Mouse (Mus musculus): Measurements from ENCODE around the gene N4bp1. TPM values are rescaled to one million over a fixed set of nuclear protein-coding genes. Genes with fewer than 3 reads are reported as not detected.

The N4bp1 gene
- polyA plus RNA-seq, 1 experiment from 2014 or later, result 10.9 TPM

DNA sequence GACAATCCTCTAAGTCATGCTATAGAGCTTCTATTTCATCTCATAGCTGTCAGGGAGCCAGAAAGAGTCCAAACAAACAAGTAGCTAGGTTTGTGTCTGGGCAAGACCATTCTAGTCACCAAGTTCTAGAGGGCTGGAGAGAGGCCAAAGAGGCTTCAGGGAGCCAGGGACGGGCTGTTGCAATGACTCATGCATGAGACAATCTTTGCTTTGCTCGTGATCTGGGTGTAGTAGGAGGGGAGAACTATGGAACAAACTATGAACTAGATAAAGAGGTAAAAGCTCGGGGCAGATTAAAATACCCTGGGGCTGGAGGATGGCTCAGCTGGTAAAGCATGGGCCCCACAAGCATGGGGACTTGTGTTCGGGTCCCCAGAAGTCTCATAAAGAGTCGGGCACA lies 116.6 kb downstream of the N4bp1 start:
- Histone ChIP-seq H3K9me3 (no peaks in the 10 kb centered on the region), H3K9ac (replicated peaks) (no peak overlapping the region), H3K27ac (replicated peaks) (no peak overlapping the region), H3K4me3 (no peak overlapping the region), H3K27me3 (no peaks in the 10 kb centered on the region), H3K36me3 (no peaks in the 10 kb centered on the region), H3K4me1 (no peaks in the 10 kb centered on the region), H3K4me2 (replicated peaks) (no peak overlapping the region)
- 76% methylated on average over 5 of the region's 5 CpGs for WGBS
- ATAC-seq (replicated peaks), result no peak

DNA sequence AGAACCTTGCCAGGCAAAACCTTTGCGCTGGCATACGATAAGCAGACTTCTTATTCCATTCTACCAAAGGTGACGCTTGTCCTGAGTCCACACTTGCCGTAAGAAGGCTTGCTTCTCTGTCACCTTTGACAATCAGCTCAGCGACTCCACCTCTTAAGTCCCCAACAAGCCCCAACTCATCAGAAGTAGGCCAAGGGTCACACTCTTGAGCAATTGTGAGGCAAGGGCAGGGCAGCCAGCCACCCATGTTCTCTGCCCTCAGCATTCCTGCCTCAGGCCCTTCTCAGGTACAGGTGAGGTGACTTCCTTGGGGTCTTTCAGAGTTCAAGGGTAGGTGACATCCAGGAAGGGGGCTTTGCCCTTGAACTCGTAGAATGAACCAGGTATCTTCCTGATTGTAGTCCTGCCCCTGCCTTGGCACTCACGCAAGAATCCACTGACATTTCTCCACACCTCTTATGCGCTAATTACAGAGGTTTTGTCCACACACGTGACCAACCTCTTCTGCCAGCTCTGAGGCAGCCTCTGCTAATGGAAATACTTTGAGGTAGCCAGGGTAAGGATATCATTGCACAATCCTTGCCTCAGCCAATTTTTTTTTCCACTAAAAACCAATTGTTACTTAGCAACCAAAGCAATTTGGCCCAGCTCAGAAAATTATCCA lies 118.4 kb downstream of the N4bp1 start:
- H3K27ac ChIP-seq (replicated peaks), result no peak overlapping the region
- 81% methylated on average over 9 of the region's 9 CpGs for WGBS
- no peak overlapping the region for H3K4me2 ChIP-seq (replicated peaks)
- no peak overlapping the region for H3K4me3 ChIP-seq
- H3K4me1 ChIP-seq, result no peaks in the 10 kb centered on the region
- H3K36me3 ChIP-seq, result no peaks in the 10 kb centered on the region
- ATAC-seq (replicated peaks), result no peak
- H3K9me3 ChIP-seq, result no peaks in the 10 kb centered on the region
- H3K27me3 ChIP-seq, result no peaks in the 10 kb centered on the region
- H3K9ac ChIP-seq (replicated peaks), result no peak overlapping the region

DNA sequence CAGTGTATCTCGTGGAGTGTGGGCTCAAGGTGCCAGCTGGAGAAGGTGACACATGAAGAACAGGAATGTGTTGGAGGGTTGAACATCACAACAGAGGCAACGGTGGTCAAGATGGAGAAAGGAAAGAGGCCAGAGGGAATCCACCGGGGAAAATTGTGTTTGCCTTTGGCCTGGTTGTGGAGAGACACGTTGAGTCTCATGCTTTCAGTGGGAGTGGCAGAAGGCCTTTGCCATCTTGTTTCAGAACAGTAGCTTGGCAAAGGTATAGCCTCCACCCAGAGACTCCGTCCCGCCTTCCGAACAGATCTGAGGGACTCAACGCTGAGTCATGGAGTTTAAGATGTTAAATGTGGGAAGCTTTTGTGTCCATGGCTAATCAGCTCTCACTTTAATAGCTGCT lies 119.4 kb downstream of the N4bp1 start:
- WGBS, result 91% methylated on average over 8 of the region's 8 CpGs

DNA sequence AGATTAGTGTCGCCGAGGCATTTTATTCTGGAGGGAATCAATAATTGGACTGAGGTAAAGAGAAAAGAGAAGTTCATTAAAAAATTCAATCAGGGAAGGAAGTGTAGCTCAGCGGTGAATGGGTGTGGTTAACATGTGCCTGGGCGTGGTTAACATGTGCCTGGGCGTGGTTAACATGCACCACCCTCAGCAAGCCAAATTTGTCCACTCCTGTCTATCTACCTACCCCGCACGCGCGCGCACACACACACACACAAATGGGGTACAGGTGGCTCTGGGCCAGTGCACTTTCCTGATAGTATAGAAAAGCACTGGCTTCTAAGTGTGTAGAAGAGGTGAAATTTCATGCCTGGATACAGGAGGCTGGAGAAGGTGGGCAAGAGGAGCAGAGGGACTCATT lies 119.9 kb downstream of the N4bp1 start:
- no peaks in the 10 kb centered on the region for H3K4me1 ChIP-seq
- no peak overlapping the region for H3K4me3 ChIP-seq
- ATAC-seq (replicated peaks), result no peak
- no peaks in the 10 kb centered on the region for H3K9me3 ChIP-seq
- H3K27me3 ChIP-seq, result no peaks in the 10 kb centered on the region
- WGBS, result 92% methylated on average over 10 of the region's 10 CpGs
- H3K9ac ChIP-seq (replicated peaks), result no peak overlapping the region
- no peaks in the 10 kb centered on the region for H3K36me3 ChIP-seq
- H3K4me2 ChIP-seq (replicated peaks), result no peak overlapping the region
- H3K27ac ChIP-seq (replicated peaks), result no peak overlapping the region

More for the DNA sequence above, 119.4 kb downstream of the N4bp1 start:
- ATAC-seq (replicated peaks), result no peak
- no peaks in the 10 kb centered on the region for H3K4me1 ChIP-seq
- no peak overlapping the region for H3K27ac ChIP-seq (replicated peaks)
- H3K9me3 ChIP-seq, result no peaks in the 10 kb centered on the region
- H3K4me2 ChIP-seq (replicated peaks), result no peak overlapping the region
- H3K36me3 ChIP-seq, result no peaks in the 10 kb centered on the region
- no peaks in the 10 kb centered on the region for H3K27me3 ChIP-seq
- H3K9ac ChIP-seq (replicated peaks), result no peak overlapping the region
- no peak overlapping the region for H3K4me3 ChIP-seq

DNA sequence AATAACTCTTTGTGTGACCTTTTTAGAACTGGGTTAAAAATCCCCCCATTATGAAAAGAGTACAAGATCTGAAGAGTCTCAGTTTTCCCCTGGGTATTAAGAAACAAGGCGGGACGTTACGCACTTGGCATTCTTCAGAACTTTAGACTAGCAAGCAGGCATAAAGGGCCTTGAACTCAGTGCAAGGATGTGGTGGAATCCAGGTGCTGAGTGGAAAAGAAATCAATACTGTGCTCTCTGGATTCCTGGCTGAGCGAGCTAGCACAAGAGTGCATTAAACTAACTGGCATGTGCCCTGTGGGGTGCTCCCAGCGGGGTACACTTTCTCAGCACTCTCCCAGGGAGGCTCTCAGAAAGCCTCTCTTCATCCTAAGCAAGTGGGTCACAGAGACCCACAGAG lies 122.3 kb downstream of the N4bp1 start:
- ATAC-seq (replicated peaks), result no peak
- H3K9ac ChIP-seq (replicated peaks), result no peak overlapping the region
- H3K27ac ChIP-seq (replicated peaks), result no peak overlapping the region
- no peaks in the 10 kb centered on the region for H3K4me1 ChIP-seq
- H3K36me3 ChIP-seq, result no peaks in the 10 kb centered on the region
- H3K4me3 ChIP-seq, result no peak overlapping the region
- WGBS, result 40% methylated on average over 5 of the region's 5 CpGs
- no peaks in the 10 kb centered on the region for H3K27me3 ChIP-seq
- no peak overlapping the region for H3K4me2 ChIP-seq (replicated peaks)
- no peaks in the 10 kb centered on the region for H3K9me3 ChIP-seq

DNA sequence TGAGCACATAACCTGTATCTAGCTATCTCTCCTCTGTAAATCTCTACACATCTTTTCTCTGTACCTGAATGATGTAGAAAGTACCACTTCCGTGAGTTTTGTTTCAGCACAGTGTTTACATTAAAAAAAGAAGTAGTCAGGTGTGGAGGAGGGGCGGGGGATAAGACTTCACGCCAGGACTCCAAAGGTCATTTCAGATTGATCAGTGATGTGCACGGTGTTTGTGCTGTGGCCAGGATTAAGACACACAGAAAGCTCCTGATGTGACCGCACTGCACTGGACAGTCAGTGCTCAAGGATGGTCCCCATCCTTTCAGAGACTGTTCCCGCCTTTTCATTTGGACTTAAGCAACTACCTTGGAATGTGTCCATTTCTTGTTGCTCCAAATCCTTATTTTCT lies 124.3 kb downstream of the N4bp1 start:
- Histone ChIP-seq H3K4me1 (peaks cover 9% of the 10 kb centered on the region), H3K4me2 (replicated peaks) (no peak overlapping the region), H3K27me3 (no peaks in the 10 kb centered on the region), H3K9ac (replicated peaks) (no peak overlapping the region), H3K36me3 (no peaks in the 10 kb centered on the region), H3K27ac (replicated peaks) (no peak overlapping the region), H3K4me3 (no peak overlapping the region), H3K9me3 (no peaks in the 10 kb centered on the region)
- WGBS, result 51% methylated on average over 6 of the region's 6 CpGs
- ATAC-seq (replicated peaks), result no peak

DNA sequence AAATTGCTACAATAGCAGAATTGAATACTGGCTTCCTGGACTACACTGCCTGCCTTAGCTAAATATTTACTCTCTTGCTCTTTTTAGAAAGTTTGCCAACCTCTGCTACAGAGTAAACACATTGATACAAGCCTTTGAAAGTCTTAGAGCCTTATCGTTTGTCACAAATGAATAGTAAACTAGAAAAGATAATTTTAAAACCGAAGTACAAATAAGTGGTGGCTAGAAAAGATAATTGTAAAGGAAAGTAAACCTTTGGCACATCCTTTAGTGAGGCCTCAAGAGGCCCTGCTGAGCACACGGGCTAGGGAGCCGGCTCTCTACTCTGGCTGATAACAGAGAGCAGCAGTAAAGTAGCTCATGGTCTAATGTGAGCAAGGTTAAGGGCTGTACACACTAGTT lies 126.0 kb downstream of the N4bp1 start:
- Histone ChIP-seq H3K4me1 (peaks cover 9% of the 10 kb centered on the region), H3K36me3 (no peaks in the 10 kb centered on the region), H3K27me3 (no peaks in the 10 kb centered on the region), H3K4me2 (replicated peaks) (no peak overlapping the region), H3K4me3 (no peak overlapping the region), H3K27ac (replicated peaks) (no peak overlapping the region), H3K9ac (replicated peaks) (no peak overlapping the region), H3K9me3 (no peaks in the 10 kb centered on the region)
- 60% methylated on average over 4 of the region's 4 CpGs for WGBS
- no peak for ATAC-seq (replicated peaks)

DNA sequence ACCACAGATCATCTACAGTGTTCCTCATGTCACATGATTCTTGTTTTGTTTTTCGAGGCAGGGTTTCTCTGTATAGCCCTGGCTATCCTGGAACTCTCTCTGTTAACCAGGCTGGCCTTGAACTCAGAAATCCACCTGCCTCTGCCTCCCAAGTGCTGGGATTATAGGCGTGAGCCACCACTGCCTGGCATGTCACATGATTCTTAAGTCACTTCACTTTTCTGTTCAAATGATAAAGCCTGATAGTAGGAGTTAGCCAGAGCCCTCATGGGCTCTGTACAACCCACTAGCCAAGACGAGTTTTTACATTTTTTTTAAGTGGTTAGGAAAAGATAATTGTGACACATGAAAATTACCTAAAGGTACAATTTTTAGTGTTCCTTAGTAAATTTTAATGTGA lies 126.4 kb downstream of the N4bp1 start:
- Histone ChIP-seq H3K4me3 (no peak overlapping the region), H3K9ac (replicated peaks) (no peak overlapping the region), H3K4me1 (peaks cover 9% of the 10 kb centered on the region), H3K4me2 (replicated peaks) (no peak overlapping the region), H3K36me3 (no peaks in the 10 kb centered on the region), H3K27ac (replicated peaks) (no peak overlapping the region), H3K27me3 (no peaks in the 10 kb centered on the region), H3K9me3 (no peaks in the 10 kb centered on the region)
- no peak for ATAC-seq (replicated peaks)
- 77% methylated on average over 3 of the region's 3 CpGs for WGBS

Other genes starting within 250 kb of the N4bp1 start
- 8.7 and 12.0 TPM in 2 replicates for gene Gm10638, start 139.6 kb downstream of the N4bp1 start, polyA plus RNA-seq (2015; fragmentation: Nextera tagmentation; extraction: Ambion mirVana)
- gene Siah1a, start 139.3 kb downstream of the N4bp1 start, polyA plus RNA-seq (2015; fragmentation: Nextera tagmentation; extraction: Ambion mirVana), result 108 and 112 TPM in 2 replicates

Measured in forebrain, embryonic 15.5 days (tissue).